ENCODE assay signal across 26 mouse cellular contexts in genomic region chr1:107582900-107583299, GRCm38 (mm10). TPM values are rescaled to one million over a fixed set of nuclear protein-coding genes. Genes with fewer than 3 reads are reported as not detected.
DNase-seq lines count a peak whose midpoint lies in the region; ATAC-seq and TF ChIP-seq lines count a peak whose summit lies in the region.
"Had no signal": no experiment of that assay in that cellular context is flagged by ENCODE, and none has a peak within 500 bp of the region (broad histone marks: within the 10 kb centered on the region; RNA-seq: fewer than 3 reads in every experiment).

No protein-coding gene starts in this region.

- H3K27me3 ChIP-seq in hindbrain, embryonic 11.5 days (ENCODE audit: control insufficient read depth, insufficient read depth, low read length) = no peaks in the 10 kb centered on the region
- H3K27me3 ChIP-seq: heart, embryonic 15.5 days; lung, embryonic 15.5 days had no signal

- no peak overlapping the region for H3K9ac ChIP-seq in hindbrain, embryonic 11.5 days (ENCODE audit: low read depth, low read length)
- H3K9ac ChIP-seq: heart, embryonic 15.5 days; liver, embryonic 14.5 days; lung, embryonic 15.5 days had no signal

- no peak overlapping the region for H3K4me3 ChIP-seq in left cerebral cortex, adult 2 months
- H3K4me3 ChIP-seq in brown adipose tissue, adult 24 weeks (ENCODE audit: insufficient read depth, low read depth, low read length) = no peak overlapping the region
- H3K4me3 ChIP-seq in hindbrain, embryonic 11.5 days (ENCODE audit: low read depth, low read length) = no peak overlapping the region
- H3K4me3 ChIP-seq: forebrain, embryonic 10.5 days; heart, embryonic 15.5 days; lung, embryonic 15.5 days had no signal

- no peak for DNase-seq in left cerebral cortex, adult 2 months (ENCODE audit: extremely low spot score in 1 of 2, low spot score in 2 of 2)
- no peak for DNase-seq in left cerebral cortex, adult 18-20 months (ENCODE audit: low spot score in 2 of 2)
- DNase-seq in layer of hippocampus, adult 18-20 months (ENCODE audit: low spot score in 2 of 2) = no peak
- DNase-seq in gastrocnemius, adult 8-10 months (ENCODE audit: low spot score in 2 of 2) = no peak
- no peak for DNase-seq in hindbrain, embryonic 11.5 days (ENCODE audit: low spot score)
- DNase-seq: adrenal gland, postnatal 10 days; B cell, adult 2 months; cerebellum, adult 9-11 months; gastrocnemius, postnatal 36 days; heart, postnatal 4 days; kidney, postnatal 36 days; lung, postnatal 4 days; retina, postnatal 1 day; right cerebral cortex, postnatal 25 days; thymus, adult 2 months; thymus, postnatal 4 days had no signal

- TF ChIP-seq CTCF in left cerebral cortex, adult 2 months (IDR thresholded peaks at IDR 0.05) = no peak

- no peaks in the 10 kb centered on the region for H3K9me3 ChIP-seq in hindbrain, embryonic 11.5 days (ENCODE audit: control insufficient read depth, low read length)
- H3K9me3 ChIP-seq: forebrain, embryonic 10.5 days; heart, embryonic 15.5 days; lung, embryonic 15.5 days had no signal

- H3K27ac ChIP-seq in left cerebral cortex, adult 2 months = peak overlapping the region; percentile 71
- H3K27ac ChIP-seq in brown adipose tissue, adult 24 weeks (replicated peaks; ENCODE audit: low read depth, low read length) = peak overlapping the region; percentile 31; the same call in 1 of the 2 replicates
- no peak overlapping the region for H3K27ac ChIP-seq in hindbrain, embryonic 11.5 days (ENCODE audit: low read depth, low read length)
- H3K27ac ChIP-seq: forebrain, embryonic 10.5 days; heart, embryonic 15.5 days; hindbrain, postnatal 0 days; liver, embryonic 14.5 days; lung, embryonic 15.5 days had no signal

- no peaks in the 10 kb centered on the region for H3K36me3 ChIP-seq in hindbrain, embryonic 11.5 days (ENCODE audit: control insufficient read depth, insufficient read depth, low read length)
- H3K36me3 ChIP-seq: forebrain, embryonic 10.5 days; heart, embryonic 15.5 days; lung, embryonic 15.5 days had no signal

- H3K4me1 ChIP-seq in brown adipose tissue, adult 24 weeks (ENCODE audit: control insufficient read depth, insufficient read depth, insufficient read length, low read length) = no peaks in the 10 kb centered on the region
- H3K4me1 ChIP-seq in hindbrain, embryonic 11.5 days (replicated peaks; ENCODE audit: control insufficient read depth, insufficient read depth, low read length) = no peaks in the 10 kb centered on the region
- H3K4me1 ChIP-seq: forebrain, embryonic 10.5 days; heart, embryonic 15.5 days; lung, embryonic 15.5 days had no signal

- ATAC-seq in megakaryocyte progenitor cell, adult 5-6 weeks (replicated peaks; ENCODE audit: poor library complexity) = peak; percentile 76
- no peak for ATAC-seq in hindbrain, embryonic 11.5 days (ENCODE audit: low FRiP score)
- ATAC-seq: forebrain, embryonic 16.5 days; hindbrain, postnatal 0 days; intestine, embryonic 16.5 days had no signal

- H3K4me2 ChIP-seq in hindbrain, embryonic 11.5 days (replicated peaks; ENCODE audit: low read depth, low read length) = no peak overlapping the region
- H3K4me2 ChIP-seq: heart, embryonic 15.5 days; lung, embryonic 15.5 days; midbrain, embryonic 11.5 days had no signal

- intact Hi-C loops in left cerebral cortex, adult 2 months (cut with DNase I) = loop anchor here (5.0 kb wide), 1 partner anchor 551 kb away; no protein-coding TSS in a partner anchor

RNA-seq across cellular contexts. Expression of gene Serpinb8, which starts 6.9 kb away (rescaled TPM):
- total RNA-seq in left cerebral cortex, adult 2 months (2021) = 10 to 100 TPM; 16.0 to 17.7 TPM
- 10 to 100 TPM; 11.7 to 12.9 TPM for total RNA-seq in left cerebral cortex, adult 18-20 months (2021)
- polyA plus RNA-seq in brown adipose tissue, adult 24 weeks (2012; ENCODE audit: insufficient read depth, insufficient read length, missing spikeins) = 2.3 and 2.7 TPM in 2 replicates
- 0.29 TPM in 1 of 2 replicates, not detected in the other for total RNA-seq in megakaryocyte progenitor cell, adult 5-6 weeks (2015)
- 4.5 TPM in 1 of 2 replicates, not detected in the other for total RNA-seq in megakaryocyte progenitor cell, adult 5-6 weeks (2017)
- total RNA-seq in layer of hippocampus, adult 18-20 months (2021) = 1 to 10 TPM; 2.6 to 3.7 TPM
- total RNA-seq in gastrocnemius, adult 8-10 months (2022) = 1 to 10 TPM in 3 of 4 experiments, under 1 TPM in 1; 0.82 to 2.0 (median 1.3) TPM
- 1.1 and 1.6 TPM in 2 replicates for polyA plus RNA-seq in hindbrain, embryonic 11.5 days (2014; fragmentation: Nextera tagmentation; extraction: Ambion mirVana)
